7 mouse cellular contexts compared by ENCODE assay signal in the genomic region with DNA sequence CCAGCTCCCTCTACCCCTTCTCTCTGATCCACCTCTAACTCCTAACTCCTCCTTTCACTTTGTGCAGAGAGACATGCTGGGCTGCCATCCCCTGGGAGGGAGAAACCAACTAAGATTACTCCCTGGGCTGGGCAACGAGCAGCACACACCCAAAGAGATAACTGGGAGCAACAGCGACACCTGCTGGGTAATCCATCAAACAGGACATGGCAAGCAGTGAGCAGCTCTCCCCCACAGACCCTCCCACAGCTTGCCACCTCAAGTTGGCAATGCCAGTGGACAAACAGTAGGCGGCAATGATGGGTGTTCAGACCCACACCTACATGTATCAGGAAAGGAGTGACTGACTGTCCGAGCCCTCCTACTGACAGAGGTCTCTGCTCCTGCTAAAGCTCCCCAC. TPM values are rescaled to one million over a fixed set of nuclear protein-coding genes. Genes with fewer than 3 reads are reported as not detected.
A peak's percentile ranks its signal among the peaks of the same experiment; 100 is the strongest.
DNase-seq lines count a peak whose midpoint lies in the region; ATAC-seq and TF ChIP-seq lines count a peak whose summit lies in the region.

No protein-coding gene starts in this region.

- DNase-seq in kidney, adult 2 months = no peak
- DNase-seq in CD4-positive helper T cell, adult 2 months (ENCODE audit: low read depth, low spot score) = peak; percentile 18
- no peak for DNase-seq in Patski (ENCODE audit: low read depth, low spot score)
- DNase-seq in layer of hippocampus, postnatal 36 days = peak; percentile 32 to 40
- DNase-seq in retina, embryonic 14.5 days (ENCODE audit: low spot score) = peak; percentile 91

- H3K4me3 ChIP-seq in kidney, adult 2 months (ENCODE audit: insufficient read depth, low read depth, low read length) = no peak overlapping the region
- H3K4me3 ChIP-seq in kidney, embryonic 15.5 days (replicated peaks) = no peak overlapping the region
- H3K4me3 ChIP-seq in embryonic facial prominence, embryonic 12.5 days = no peak overlapping the region

- POLR2A ChIA-PET in Patski (lab: Charles Lee) = no interaction called here

- no peak overlapping the region for H3K4me2 ChIP-seq in kidney, embryonic 15.5 days
- H3K4me2 ChIP-seq in embryonic facial prominence, embryonic 12.5 days (replicated peaks) = no peak overlapping the region

- H3K27me3 ChIP-seq in kidney, adult 2 months (replicated peaks; ENCODE audit: control insufficient read depth, insufficient read depth, low read length) = no peaks in the 10 kb centered on the region
- peaks cover 14% of the 10 kb centered on the region for H3K27me3 ChIP-seq in kidney, embryonic 15.5 days
- H3K27me3 ChIP-seq in Patski = peaks cover 7% of the 10 kb centered on the region
- H3K27me3 ChIP-seq in embryonic facial prominence, embryonic 12.5 days = no peaks in the 10 kb centered on the region; the same call in 1 of the 2 replicates

- CTCF ChIA-PET in Patski (lab: Charles Lee) = interaction anchor here (1.5 kb wide), 2 partner anchors 10 to 37 kb away, joined by 3 to 4 read pairs; no protein-coding TSS in a partner anchor

- in situ Hi-C loops in Patski (cut with MboI; ENCODE audit: low pct_unique_long_range_greater_than_20kb) = no loop called here

- H3K4me1 ChIP-seq in kidney, adult 2 months (ENCODE audit: control insufficient read depth, insufficient read depth, low read length) = no peaks in the 10 kb centered on the region
- H3K4me1 ChIP-seq in kidney, embryonic 15.5 days = peaks cover 12% of the 10 kb centered on the region
- H3K4me1 ChIP-seq in embryonic facial prominence, embryonic 12.5 days = peaks cover 15% of the 10 kb centered on the region

- no peaks in the 10 kb centered on the region for H3K9me3 ChIP-seq in kidney, embryonic 15.5 days (replicated peaks)
- no peaks in the 10 kb centered on the region for H3K9me3 ChIP-seq in embryonic facial prominence, embryonic 12.5 days

- H3K36me3 ChIP-seq in kidney, adult 2 months (ENCODE audit: control insufficient read depth, insufficient read depth, low read length) = no peaks in the 10 kb centered on the region
- H3K36me3 ChIP-seq in kidney, embryonic 15.5 days = no peaks in the 10 kb centered on the region
- H3K36me3 ChIP-seq in embryonic facial prominence, embryonic 12.5 days = no peaks in the 10 kb centered on the region

- H3K27ac ChIP-seq in kidney, adult 2 months (ENCODE audit: insufficient read depth, low read depth, low read length) = no peak overlapping the region
- H3K27ac ChIP-seq in kidney, embryonic 15.5 days = no peak overlapping the region
- H3K27ac ChIP-seq in embryonic facial prominence, embryonic 12.5 days = no peak overlapping the region

- no peak overlapping the region for H3K9ac ChIP-seq in kidney, embryonic 15.5 days
- no peak overlapping the region for H3K9ac ChIP-seq in embryonic facial prominence, embryonic 12.5 days

- TF ChIP-seq CTCF in kidney, adult 2 months (conservative IDR thresholded peaks at IDR 0.05; ENCODE audit: insufficient read depth, insufficient read length, low read depth, low read length) = peak; percentile 61
- peak; percentile 58 for TF ChIP-seq CTCF in Patski (IDR thresholded peaks at IDR 0.05)

- WGBS in kidney, adult 2 months = 12% methylated on average over 4 of the region's 4 CpGs
- 18% methylated on average over 4 of the region's 4 CpGs for WGBS in kidney, embryonic 15.5 days
- WGBS in embryonic facial prominence, embryonic 12.5 days = 12% methylated on average over 4 of the region's 4 CpGs

- no peak for TF ChIP-seq POLR2A in kidney, adult 2 months (IDR thresholded peaks at IDR 0.05; ENCODE audit: low read depth, low read length)

- ATAC-seq in kidney, embryonic 15.5 days (replicated peaks; ENCODE audit: low FRiP score) = no peak
- ATAC-seq in Patski = no peak
- ATAC-seq in embryonic facial prominence, embryonic 12.5 days (ENCODE audit: insufficient number of reproducible peaks, insufficient read depth, low FRiP score, low TSS enrichment) = 0 out of 2 replicates have a peak, but pooled peaks have one; percentile 5

RNA-seq across cellular contexts. Expression of gene Cpz, which starts 4.9 kb away (rescaled TPM):
- 1.4 and 3.0 TPM in 2 replicates for polyA plus RNA-seq in kidney, adult 2 months (2012; rRNA removed)
- 5.8 and 7.2 TPM in 2 replicates for polyA plus RNA-seq in kidney, embryonic 15.5 days (2015; fragmentation: Nextera tagmentation; extraction: Ambion mirVana)
- polyA plus RNA-seq in Patski (2021) = 0.12 TPM
- 4.5 and 5.7 TPM in 2 replicates for polyA plus RNA-seq in embryonic facial prominence, embryonic 12.5 days (2016; fragmentation: Nextera tagmentation; extraction: Ambion mirVana)
- under 1 TPM; 0.15 TPM for total RNA-seq in layer of hippocampus, postnatal 36 days (2021)

RNA-seq across cellular contexts. Expression of gene Trmt44, which starts 44.4 kb away (rescaled TPM):
- 4.4 and 4.5 TPM in 2 replicates for polyA plus RNA-seq in kidney, adult 2 months (2012; rRNA removed)
- polyA plus RNA-seq in kidney, embryonic 15.5 days (2015; fragmentation: Nextera tagmentation; extraction: Ambion mirVana) = 8.3 and 10.1 TPM in 2 replicates
- 6.1 TPM for polyA plus RNA-seq in Patski (2021)
- polyA plus RNA-seq in embryonic facial prominence, embryonic 12.5 days (2016; fragmentation: Nextera tagmentation; extraction: Ambion mirVana) = 10.6 and 10.8 TPM in 2 replicates
- total RNA-seq in layer of hippocampus, postnatal 36 days (2021) = 1 to 10 TPM; 7.6 to 9.1 TPM

RNA-seq across cellular contexts. Expression of gene Acox3, which starts 52.4 kb away (rescaled TPM):
- polyA plus RNA-seq in kidney, adult 2 months (2012; rRNA removed) = 77.9 and 83.6 TPM in 2 replicates
- 12.1 and 12.5 TPM in 2 replicates for polyA plus RNA-seq in kidney, embryonic 15.5 days (2015; fragmentation: Nextera tagmentation; extraction: Ambion mirVana)
- 44.7 TPM for polyA plus RNA-seq in Patski (2021)
- 12.5 and 13.4 TPM in 2 replicates for polyA plus RNA-seq in embryonic facial prominence, embryonic 12.5 days (2016; fragmentation: Nextera tagmentation; extraction: Ambion mirVana)
- total RNA-seq in layer of hippocampus, postnatal 36 days (2021) = 10 to 100 TPM; 26.3 to 28.8 TPM

Comparison
In these comparisons a context has a peak if more than half of its experiments do, and no peak if none do; other contexts are left out.
1. DNase-seq: peak in CD4-positive helper T cell, adult 2 months (single experiment), layer of hippocampus, postnatal 36 days (2 of 2) and retina, embryonic 14.5 days (single experiment); none in kidney, adult 2 months (single experiment) and Patski (single experiment).